Mouse (Mus musculus) megakaryocyte, embryonic 14.5 days (primary cell): ENCODE measurements around the gene Ess2.

Experiments used
- FLI1 ChIP-seq: IDR thresholded peaks from 2 replicates; pipeline ENCODE4 v1.6.1; 2012; ENCODE audit warnings: low read length, inconsistent platforms, mixed read lengths
- GATA1 ChIP-seq: IDR thresholded peaks from 3 replicates; pipeline ENCODE4 v1.6.1; 2012; ENCODE audit warnings: mixed read lengths, low read length, inconsistent platforms, borderline replicate concordance

GRCm38 (mm10) chr16:17931906-17932460, 20.8 kb upstream of the Ess2 start:
- TF ChIP-seq GATA1 (no peak), FLI1 (no peak)
